Mouse (Mus musculus) liver, embryonic 13.5 days (tissue): Measurements from ENCODE around the gene Ncam1. TPM values are rescaled to one million over a fixed set of nuclear protein-coding genes. Genes with fewer than 3 reads are reported as not detected.

Experiments
- ATAC-seq: fragments of 200-750 bp; cut with Nextera tagmentation; 2 replicates; pipeline ENCODE4 v1.8.0; 2017; ENCODE audit warnings: low read depth, mild to moderate bottlenecking, moderate number of reproducible peaks, moderate library complexity
- DNase-seq: peaks from one replicate; pipeline ENCODE4 v3.0.0; 2022
- H3K27ac ChIP-seq: fragments of 300-500 bp; sonication (generic); 2 replicates; pipeline ENCODE4 v1.5.1; 2015; ENCODE audit warnings: moderate library complexity, mild to moderate bottlenecking, inconsistent platforms
- H3K27me3 ChIP-seq: fragments of 300-500 bp; sonication (generic); 2 replicates; pipeline ENCODE4 v1.6.1; 2015; ENCODE audit warnings: mild to moderate bottlenecking, inconsistent platforms
- H3K36me3 ChIP-seq: fragments of 300-500 bp; sonication (generic); 2 replicates; pipeline ENCODE4 v1.6.1; 2015; ENCODE audit warnings: mild to moderate bottlenecking, inconsistent platforms
- H3K4me1 ChIP-seq: fragments of 300-500 bp; sonication (generic); replicated peaks from 2 replicates; pipeline ENCODE4 v1.6.1; 2015; ENCODE audit warnings: inconsistent platforms
- H3K4me2 ChIP-seq: fragments of 300-500 bp; sonication (generic); 2 replicates; pipeline ENCODE4 v1.6.1; 2015; ENCODE audit warnings: inconsistent platforms, mild to moderate bottlenecking, moderate library complexity
- H3K4me3 ChIP-seq: fragments of 300-500 bp; sonication (generic); replicated peaks from 2 replicates; pipeline ENCODE4 v1.5.1; 2015; ENCODE audit warnings: mild to moderate bottlenecking, inconsistent platforms
- H3K9ac ChIP-seq: fragments of 300-500 bp; sonication (generic); 2 replicates; pipeline ENCODE4 v1.6.1; 2015; ENCODE audit warnings: mild to moderate bottlenecking, inconsistent platforms
- H3K9me3 ChIP-seq: fragments of 300-500 bp; sonication (generic); replicated peaks from 2 replicates; pipeline ENCODE4 v1.6.1; 2016; ENCODE audit warnings: inconsistent platforms
- WGBS: fragments of 180-500 bp; shearing (Covaris S2); methylation state at CpG from one replicate; pipeline ENCODE4 v1.1.7; 2015; ENCODE audit not compliant: insufficient replicate concordance; 5-methylcytosine and 5-hydroxymethylcytosine counted together
- polyA plus RNA-seq: library from polyadenylated mRNA; unstranded; fragments of >200 nt; fragmentation: Nextera tagmentation; extraction: Ambion mirVana; gene quantifications from 2 replicates; pipeline ENCODE4 v1.2.1, GENCODE M21; 2015

Ncam1 gene
- polyA plus RNA-seq, 1 experiment from 2014 or later: 3.8 TPM

DNA sequence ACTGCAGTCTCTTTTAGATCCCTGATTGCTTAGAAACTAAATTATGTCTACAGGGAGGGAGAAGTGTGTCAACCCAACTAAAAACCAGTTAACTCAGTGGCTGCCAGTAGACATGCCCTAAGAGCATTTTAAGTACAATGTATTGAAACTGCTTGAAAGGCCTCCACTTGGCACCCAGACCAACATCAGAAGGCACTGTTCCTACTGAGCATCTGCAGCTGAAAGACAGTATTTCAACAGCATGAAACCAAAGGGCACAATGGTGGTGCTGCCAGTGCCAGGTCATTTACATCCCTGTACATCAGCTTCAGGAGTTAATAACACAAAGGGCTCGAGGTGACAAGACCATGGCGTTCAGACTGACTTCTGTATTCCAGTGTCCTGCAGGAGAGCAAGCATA lies 5.5 kb downstream of the Ncam1 start:
- Histone ChIP-seq H3K27me3 (peaks cover 23% of the 10 kb centered on the region), H3K9ac (no peak overlapping the region), H3K9me3 (no peaks in the 10 kb centered on the region), H3K27ac (no peak overlapping the region), H3K4me2 (no peak overlapping the region), H3K4me1 (peaks cover 11% of the 10 kb centered on the region), H3K4me3 (no peak overlapping the region), H3K36me3 (no peaks in the 10 kb centered on the region)
- DNase-seq (no peak), ATAC-seq (no peak)
- WGBS: 49% methylated on average over 2 of the region's 2 CpGs

GRCm38 (mm10) chr9:49792646-49793045 lies 6.1 kb downstream of the Ncam1 start:
- H3K4me3 ChIP-seq: no peak overlapping the region
- H3K4me1 ChIP-seq: peaks cover 11% of the 10 kb centered on the region
- H3K9me3 ChIP-seq: no peaks in the 10 kb centered on the region
- H3K9ac ChIP-seq: no peak overlapping the region
- H3K27ac ChIP-seq: no peak overlapping the region
- H3K4me2 ChIP-seq: no peak overlapping the region
- 54% methylated on average over 4 of the region's 4 CpGs for WGBS
- H3K36me3 ChIP-seq: no peaks in the 10 kb centered on the region
- DNase-seq (no peak), ATAC-seq (no peak)
- H3K27me3 ChIP-seq: peaks cover 17% of the 10 kb centered on the region

- DNase-seq (no peak), ATAC-seq (no peak)
- H3K9me3 ChIP-seq: no peaks in the 10 kb centered on the region
- H3K27ac ChIP-seq: no peak overlapping the region
- H3K36me3 ChIP-seq: no peaks in the 10 kb centered on the region
- no peak overlapping the region for H3K4me3 ChIP-seq
- H3K9ac ChIP-seq: no peak overlapping the region
- no peaks in the 10 kb centered on the region for H3K4me1 ChIP-seq
- no peaks in the 10 kb centered on the region for H3K27me3 ChIP-seq
- no peak overlapping the region for H3K4me2 ChIP-seq
- 61% methylated on average over 9 of the region's 9 CpGs for WGBS
Measured at GRCm38 (mm10) chr9:49781016-49781772, 17.5 kb downstream of the Ncam1 start.

DNA sequence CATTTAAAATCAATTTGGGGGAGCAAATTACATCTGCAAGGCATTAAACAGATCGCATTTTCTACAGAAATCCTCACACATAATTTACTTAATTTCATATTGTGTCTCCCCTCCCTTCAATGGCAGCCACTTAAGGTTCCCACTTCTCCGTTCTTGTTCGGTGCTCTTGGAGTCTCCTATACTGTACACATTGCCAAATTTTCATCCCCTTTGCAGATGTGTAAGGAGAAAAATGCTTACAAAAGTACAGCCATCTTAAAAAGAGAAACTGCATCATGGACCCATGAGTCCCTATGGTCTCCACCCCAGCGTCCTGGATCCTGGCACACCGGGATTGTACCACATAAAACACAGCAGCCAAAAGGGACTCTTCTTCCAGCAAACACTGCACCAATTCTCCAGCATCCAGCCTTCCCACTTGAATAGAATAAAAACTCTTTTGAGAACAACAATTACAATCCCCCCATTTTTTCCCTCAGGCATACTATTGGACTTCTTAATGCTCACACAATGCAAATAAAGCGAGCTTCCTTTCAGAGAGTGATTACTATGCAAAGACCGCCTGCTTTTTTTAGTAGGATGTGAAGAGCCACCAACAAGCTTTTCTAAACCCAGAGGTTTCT lies 21.6 kb downstream of the Ncam1 start:
- WGBS: 69% methylated on average over 7 of the region's 7 CpGs
- H3K36me3 ChIP-seq: no peaks in the 10 kb centered on the region
- no peak overlapping the region for H3K27ac ChIP-seq
- ATAC-seq (no peak), DNase-seq (no peak)
- no peaks in the 10 kb centered on the region for H3K9me3 ChIP-seq
- H3K4me2 ChIP-seq: no peak overlapping the region
- no peaks in the 10 kb centered on the region for H3K27me3 ChIP-seq
- H3K9ac ChIP-seq: no peak overlapping the region
- H3K4me1 ChIP-seq: no peaks in the 10 kb centered on the region
- no peak overlapping the region for H3K4me3 ChIP-seq

DNA sequence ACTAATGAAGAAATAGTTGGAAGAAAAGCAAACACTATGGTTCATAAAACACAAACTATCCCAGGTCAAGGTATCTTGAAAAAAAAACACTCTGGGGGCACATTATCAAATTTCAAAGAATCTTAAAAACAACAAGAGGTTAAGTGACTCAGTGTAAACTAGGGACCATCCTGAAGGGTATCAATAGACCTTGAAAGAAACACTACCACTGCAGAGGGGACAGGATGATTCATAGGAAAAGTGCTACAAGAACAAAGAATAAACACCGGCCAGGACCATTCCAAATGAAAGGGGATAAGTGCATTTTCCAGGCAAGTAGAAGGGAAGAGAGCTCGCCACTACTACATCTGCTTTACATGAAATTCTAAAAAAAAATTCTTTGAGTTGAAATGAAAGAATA lies 32.1 kb downstream of the Ncam1 start:
- no peak overlapping the region for H3K4me3 ChIP-seq
- H3K4me2 ChIP-seq: no peak overlapping the region
- H3K27ac ChIP-seq: no peak overlapping the region
- no peaks in the 10 kb centered on the region for H3K9me3 ChIP-seq
- ATAC-seq (no peak), DNase-seq (no peak)
- H3K36me3 ChIP-seq: no peaks in the 10 kb centered on the region
- H3K4me1 ChIP-seq: no peaks in the 10 kb centered on the region
- no peaks in the 10 kb centered on the region for H3K27me3 ChIP-seq
- H3K9ac ChIP-seq: no peak overlapping the region
- 45% methylated on average over 2 of the region's 2 CpGs for WGBS

DNA sequence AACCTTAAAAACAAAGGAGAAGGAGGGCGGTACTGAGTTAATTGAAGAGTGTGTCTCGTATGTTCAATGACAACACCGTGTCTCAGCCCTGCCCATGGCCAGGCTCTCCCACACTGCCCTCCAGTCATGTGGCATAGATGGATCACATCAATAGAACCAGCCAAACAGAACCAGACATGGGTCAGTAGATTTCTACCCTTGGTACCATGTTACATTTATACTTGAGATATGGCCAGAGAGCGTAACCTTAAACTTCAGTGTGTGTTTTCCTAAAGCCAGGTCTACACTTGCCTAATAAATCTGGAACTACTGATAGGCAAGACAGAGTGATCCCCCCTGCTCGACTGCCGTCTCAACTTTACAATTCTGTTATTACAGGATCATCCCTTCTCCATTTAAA lies 38.2 kb downstream of the Ncam1 start:
- H3K4me3 ChIP-seq: no peak overlapping the region
- no peak overlapping the region for H3K9ac ChIP-seq
- no peaks in the 10 kb centered on the region for H3K4me1 ChIP-seq
- 73% methylated on average over 6 of the region's 6 CpGs for WGBS
- ATAC-seq (no peak), DNase-seq (no peak)
- H3K9me3 ChIP-seq: no peaks in the 10 kb centered on the region
- no peak overlapping the region for H3K27ac ChIP-seq
- H3K36me3 ChIP-seq: no peaks in the 10 kb centered on the region
- no peaks in the 10 kb centered on the region for H3K27me3 ChIP-seq
- no peak overlapping the region for H3K4me2 ChIP-seq

GRCm38 (mm10) chr9:49758436-49758835 lies 40.3 kb downstream of the Ncam1 start:
- Histone ChIP-seq H3K9ac (no peak overlapping the region), H3K36me3 (no peaks in the 10 kb centered on the region), H3K4me3 (no peak overlapping the region), H3K27me3 (no peaks in the 10 kb centered on the region), H3K4me1 (no peaks in the 10 kb centered on the region), H3K9me3 (no peaks in the 10 kb centered on the region), H3K4me2 (no peak overlapping the region), H3K27ac (no peak overlapping the region)
- no peak for ATAC-seq
- WGBS: 67% methylated on average over 2 of the region's 2 CpGs
- no peak for DNase-seq

DNA sequence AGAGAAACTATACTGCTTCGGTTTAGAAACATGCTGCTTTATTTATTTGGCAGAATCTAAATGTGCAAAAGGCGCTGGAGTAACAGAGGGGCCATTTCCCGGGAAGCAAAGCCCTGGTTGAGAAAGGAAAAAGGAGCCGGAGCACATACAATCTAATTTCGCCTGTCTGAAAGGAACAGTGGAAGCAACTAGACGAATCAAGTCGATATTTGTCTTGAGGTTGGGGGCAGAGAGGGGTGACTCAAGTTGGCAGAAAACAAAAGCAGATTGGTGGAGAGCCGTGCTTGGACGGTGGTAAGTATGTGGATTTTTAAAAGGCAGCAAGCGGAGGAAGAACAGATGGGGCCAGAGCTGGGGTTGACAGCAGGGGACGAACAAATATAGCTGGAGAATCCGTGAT lies 40.7 kb downstream of the Ncam1 start:
- H3K4me3 ChIP-seq: no peak overlapping the region
- H3K9ac ChIP-seq: no peak overlapping the region
- WGBS: 68% methylated on average over 12 of the region's 12 CpGs
- no peak overlapping the region for H3K4me2 ChIP-seq
- no peak overlapping the region for H3K27ac ChIP-seq
- ATAC-seq (no peak), DNase-seq (no peak)
- H3K27me3 ChIP-seq: no peaks in the 10 kb centered on the region
- H3K36me3 ChIP-seq: no peaks in the 10 kb centered on the region
- no peaks in the 10 kb centered on the region for H3K9me3 ChIP-seq
- H3K4me1 ChIP-seq: no peaks in the 10 kb centered on the region

- Histone ChIP-seq H3K27ac (no peak overlapping the region), H3K4me1 (no peaks in the 10 kb centered on the region), H3K27me3 (no peaks in the 10 kb centered on the region), H3K36me3 (no peaks in the 10 kb centered on the region), H3K9ac (no peak overlapping the region), H3K9me3 (no peaks in the 10 kb centered on the region), H3K4me2 (no peak overlapping the region), H3K4me3 (no peak overlapping the region)
- 63% methylated on average over 4 of the region's 4 CpGs for WGBS
- DNase-seq (no peak), ATAC-seq (no peak)
Measured at GRCm38 (mm10) chr9:49757582-49757981, 41.1 kb downstream of the Ncam1 start.

DNA sequence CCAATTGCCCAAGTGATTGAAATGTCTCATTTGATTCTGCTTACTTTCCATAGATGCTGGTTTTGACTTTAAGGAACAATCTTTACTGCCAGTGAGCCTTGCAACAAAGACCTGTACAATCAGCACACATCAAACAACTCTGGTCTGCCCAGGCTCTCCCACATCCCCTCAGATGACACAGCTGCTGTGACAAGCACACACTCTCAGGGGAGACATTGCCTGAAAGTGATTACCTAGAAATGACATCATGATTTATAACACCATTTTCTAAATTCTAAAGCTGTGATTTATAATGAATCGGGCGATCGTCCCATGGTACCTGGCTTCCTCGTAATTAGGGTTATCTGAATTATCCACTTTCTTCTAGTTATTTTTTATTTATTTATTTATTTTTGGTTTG lies 42.0 kb downstream of the Ncam1 start:
- Histone ChIP-seq H3K4me1 (no peaks in the 10 kb centered on the region), H3K9me3 (no peaks in the 10 kb centered on the region), H3K36me3 (no peaks in the 10 kb centered on the region), H3K4me2 (no peak overlapping the region), H3K4me3 (no peak overlapping the region), H3K9ac (no peak overlapping the region), H3K27ac (no peak overlapping the region), H3K27me3 (no peaks in the 10 kb centered on the region)
- DNase-seq (no peak), ATAC-seq (no peak)
- 82% methylated on average over 4 of the region's 4 CpGs for WGBS

DNA sequence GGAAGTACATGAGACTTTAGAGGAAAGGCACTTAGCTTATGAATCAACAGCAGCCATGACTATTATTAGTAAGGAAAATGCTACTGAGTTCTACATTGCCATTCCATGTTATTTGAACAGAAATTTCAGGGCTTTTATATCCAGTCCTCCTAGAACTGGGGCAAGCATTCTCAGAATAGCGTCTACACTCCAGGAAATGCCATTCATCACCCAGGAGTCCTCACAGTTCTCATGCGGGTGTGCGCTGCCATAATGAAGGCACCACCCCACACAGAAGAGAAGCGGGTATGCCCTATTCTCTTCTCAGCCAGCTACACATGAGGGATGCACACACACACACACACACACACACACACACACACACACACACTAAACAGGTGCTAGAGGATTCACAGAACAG lies 43.5 kb downstream of the Ncam1 start:
- DNase-seq (no peak), ATAC-seq (no peak)
- Histone ChIP-seq H3K27me3 (no peaks in the 10 kb centered on the region), H3K36me3 (no peaks in the 10 kb centered on the region), H3K9me3 (no peaks in the 10 kb centered on the region), H3K9ac (no peak overlapping the region), H3K4me2 (no peak overlapping the region), H3K4me3 (no peak overlapping the region), H3K27ac (no peak overlapping the region), H3K4me1 (no peaks in the 10 kb centered on the region)
- 56% methylated on average over 4 of the region's 4 CpGs for WGBS

- DNase-seq (no peak), ATAC-seq (no peak)
- H3K4me3 ChIP-seq: no peak overlapping the region
- no peak overlapping the region for H3K9ac ChIP-seq
- no peaks in the 10 kb centered on the region for H3K36me3 ChIP-seq
- WGBS: 54% methylated on average over 6 of the region's 6 CpGs
- no peaks in the 10 kb centered on the region for H3K4me1 ChIP-seq
- H3K27me3 ChIP-seq: no peaks in the 10 kb centered on the region
- no peak overlapping the region for H3K4me2 ChIP-seq
- no peaks in the 10 kb centered on the region for H3K9me3 ChIP-seq
- no peak overlapping the region for H3K27ac ChIP-seq
Measured at GRCm38 (mm10) chr9:49751466-49751865, 47.3 kb downstream of the Ncam1 start.
